Mouse (Mus musculus): ENCODE results near the gene Angptl2.
A peak's percentile ranks its signal among the peaks of the same experiment; 100 is the strongest.

Gene Angptl2

DNA sequence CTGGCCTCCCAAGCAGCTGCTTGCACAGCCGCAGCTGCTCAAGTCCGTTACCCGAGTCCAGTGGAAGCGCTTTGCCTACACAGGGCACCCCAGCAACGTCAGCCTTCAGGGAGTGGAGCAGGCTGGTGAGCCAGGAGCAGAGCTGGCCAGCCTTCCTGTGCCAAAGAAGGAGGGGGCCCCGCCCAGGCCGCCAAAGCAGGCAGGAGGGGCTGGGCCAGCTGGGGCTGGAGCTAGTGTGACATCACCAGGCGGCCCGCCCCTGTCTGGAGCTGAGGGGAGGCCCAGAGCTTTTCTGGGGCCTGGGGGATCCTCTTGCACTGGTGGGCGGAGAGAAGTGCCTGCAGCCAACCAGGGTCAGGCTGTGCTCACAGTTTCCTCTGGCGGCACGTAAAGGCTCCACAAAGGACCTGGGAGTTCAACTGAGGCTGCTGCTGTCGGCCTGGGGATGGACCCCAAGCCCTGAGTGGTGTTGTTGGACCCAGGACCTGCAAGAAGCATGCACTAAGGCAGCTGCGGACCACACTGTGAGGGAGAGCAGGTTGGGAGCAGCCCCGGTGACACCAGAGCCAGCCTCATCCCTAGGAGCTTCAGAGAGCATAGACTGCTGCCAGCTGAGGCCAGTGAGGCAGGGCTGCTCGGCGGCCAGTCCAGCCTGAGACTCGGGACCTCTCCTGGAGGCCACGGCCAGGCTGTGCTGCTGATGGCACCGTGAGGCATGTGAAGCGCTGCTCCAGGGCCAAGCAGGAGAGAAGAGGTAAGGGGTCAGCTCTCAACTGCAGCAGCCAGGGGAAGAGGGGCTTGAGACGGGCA lies at the start of gene Angptl2:
Angptl2 (plus strand) TSS at position 370 of the 810 bp plus-strand sequence.
- peak; percentile 94 for DNase-seq (ENCODE audit: low read depth, low spot score)

GRCm38 (mm10) chr2:33167060-33167459 lies 48.8 kb upstream of the Angptl2 start:
- no peak for DNase-seq (ENCODE audit: low read depth, low spot score)

- no peak for DNase-seq (ENCODE audit: low read depth, low spot score)
These were observed 46.4 kb upstream of the Angptl2 start for GRCm38 (mm10) chr2:33169445-33169844.

- DNase-seq (ENCODE audit: low read depth, low spot score): no peak
These were observed 44.9 kb upstream of the Angptl2 start for GRCm38 (mm10) chr2:33170777-33171565.

- DNase-seq (ENCODE audit: low read depth, low spot score): no peak
These were observed 42.7 kb upstream of the Angptl2 start for GRCm38 (mm10) chr2:33173126-33173525.

DNA sequence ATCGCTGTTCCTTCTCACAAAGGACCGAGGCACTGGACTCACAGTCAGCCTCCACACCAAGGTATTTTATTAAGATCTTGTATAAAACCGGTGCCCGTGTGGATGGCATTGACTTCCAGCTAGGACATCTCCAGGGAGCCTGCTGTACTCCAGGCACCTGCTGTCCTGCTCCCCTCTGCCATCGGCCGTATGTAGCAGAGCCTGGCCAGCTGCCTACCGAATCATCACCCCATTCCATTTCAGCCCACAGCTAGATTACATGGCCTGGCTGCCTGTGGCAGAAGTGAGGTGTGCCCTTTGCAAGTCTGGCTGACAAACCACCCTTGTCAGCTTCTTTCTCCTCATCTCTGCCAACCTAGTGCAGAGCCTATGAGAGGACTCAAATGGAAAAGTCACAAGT lies 42.2 kb upstream of the Angptl2 start:
- no peak for DNase-seq (ENCODE audit: low read depth, low spot score)

DNA sequence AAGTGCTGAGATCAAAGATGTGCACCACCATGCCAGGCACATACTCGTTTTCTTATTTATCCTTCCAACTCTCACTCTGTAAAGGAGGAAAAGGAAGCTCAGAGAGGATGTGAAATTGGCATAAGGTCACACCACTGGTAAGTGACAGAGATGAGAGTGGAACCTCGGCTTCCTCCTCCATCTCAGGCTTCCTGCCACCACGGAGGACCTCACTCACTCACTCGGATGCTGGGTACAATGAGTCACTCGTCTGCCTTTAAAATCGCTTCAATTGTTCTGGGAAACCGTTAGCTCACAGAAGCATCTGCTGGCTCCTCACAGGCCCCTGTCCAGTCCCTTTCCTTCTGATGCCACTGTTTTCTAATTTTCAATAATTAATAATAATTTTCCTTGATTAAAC lies 39.4 kb upstream of the Angptl2 start:
- no peak for DNase-seq (ENCODE audit: low read depth, low spot score)

GRCm38 (mm10) chr2:33176921-33177320 lies 38.9 kb upstream of the Angptl2 start:
- DNase-seq (ENCODE audit: low read depth, low spot score): no peak

DNA sequence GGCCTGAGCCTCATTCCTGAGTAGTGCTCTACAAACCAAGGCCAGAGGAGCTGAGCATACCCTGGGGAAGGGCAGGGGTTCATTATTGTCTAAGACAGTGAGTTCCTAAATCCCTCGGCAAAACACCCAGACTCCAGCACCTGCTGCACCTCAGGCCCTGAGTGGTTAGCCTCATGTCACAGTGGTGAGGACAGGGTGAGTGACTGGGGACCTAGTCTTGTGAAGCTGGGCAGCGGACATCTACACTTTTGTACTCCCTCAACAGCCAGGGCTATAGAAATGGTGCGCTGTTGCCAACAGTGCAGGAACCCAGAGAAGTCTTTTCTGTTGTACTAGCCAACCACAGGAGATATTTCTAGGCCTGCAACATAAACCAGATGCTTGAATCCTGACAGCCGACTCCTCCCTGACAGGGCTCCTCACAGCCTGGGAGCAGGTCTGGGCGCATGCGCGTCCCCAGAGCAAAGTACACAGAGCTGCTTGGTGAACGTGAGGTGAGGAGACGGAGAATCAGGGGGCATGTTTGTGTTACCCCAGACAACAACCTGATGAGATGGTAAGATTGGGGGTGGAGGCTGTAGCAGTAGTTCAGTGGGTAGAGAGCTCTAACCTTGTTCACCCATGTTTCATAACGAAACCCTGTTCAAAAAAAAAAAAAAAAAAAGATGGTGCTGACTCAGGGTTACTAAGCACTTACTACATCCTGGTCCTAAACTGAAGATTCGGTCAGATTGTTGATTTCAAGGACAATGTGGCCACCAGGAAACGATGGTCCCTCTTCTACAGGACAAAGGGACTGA lies 38.2 kb upstream of the Angptl2 start:
- DNase-seq (ENCODE audit: low read depth, low spot score): peak; percentile 33

GRCm38 (mm10) chr2:33178243-33178932 lies 37.5 kb upstream of the Angptl2 start:
- no peak for DNase-seq (ENCODE audit: low read depth, low spot score)

DNA sequence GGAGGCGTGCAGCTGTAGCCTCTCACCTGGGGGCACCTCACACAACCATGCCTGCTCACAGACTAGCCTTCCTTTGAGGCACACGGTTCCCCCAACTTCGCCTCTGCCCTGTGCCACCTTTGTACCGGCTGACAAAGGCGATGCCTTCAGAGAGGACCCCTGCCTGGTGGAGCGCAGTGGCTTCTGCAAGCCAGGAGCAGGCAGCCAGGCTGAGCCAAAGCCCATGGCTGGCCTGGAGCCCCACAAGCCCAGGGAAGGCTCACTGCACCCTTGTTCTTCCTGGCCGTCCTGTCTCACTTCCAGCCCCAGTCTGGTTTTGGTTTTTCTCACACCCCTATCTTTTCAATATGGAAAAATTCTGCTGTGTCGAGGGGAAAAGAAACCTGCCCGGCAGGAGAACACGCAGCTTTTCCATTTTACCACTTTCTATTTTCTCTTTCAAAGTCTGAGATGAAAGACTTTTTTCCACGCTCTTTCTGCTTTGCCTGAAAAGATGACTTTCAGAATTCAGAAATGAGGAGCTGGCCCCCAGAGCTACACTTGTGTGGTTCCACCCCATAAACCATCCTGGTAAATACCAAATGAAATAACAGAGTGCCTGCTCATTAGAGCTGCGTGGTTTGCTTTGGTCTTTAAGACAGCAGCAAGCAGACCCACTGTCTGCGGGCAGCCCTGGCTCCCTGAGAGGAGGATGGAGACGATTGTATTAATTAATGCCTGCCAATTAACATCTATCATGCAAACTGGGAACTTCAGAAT lies 36.5 kb upstream of the Angptl2 start:
- DNase-seq (ENCODE audit: low read depth, low spot score): no peak

DNA sequence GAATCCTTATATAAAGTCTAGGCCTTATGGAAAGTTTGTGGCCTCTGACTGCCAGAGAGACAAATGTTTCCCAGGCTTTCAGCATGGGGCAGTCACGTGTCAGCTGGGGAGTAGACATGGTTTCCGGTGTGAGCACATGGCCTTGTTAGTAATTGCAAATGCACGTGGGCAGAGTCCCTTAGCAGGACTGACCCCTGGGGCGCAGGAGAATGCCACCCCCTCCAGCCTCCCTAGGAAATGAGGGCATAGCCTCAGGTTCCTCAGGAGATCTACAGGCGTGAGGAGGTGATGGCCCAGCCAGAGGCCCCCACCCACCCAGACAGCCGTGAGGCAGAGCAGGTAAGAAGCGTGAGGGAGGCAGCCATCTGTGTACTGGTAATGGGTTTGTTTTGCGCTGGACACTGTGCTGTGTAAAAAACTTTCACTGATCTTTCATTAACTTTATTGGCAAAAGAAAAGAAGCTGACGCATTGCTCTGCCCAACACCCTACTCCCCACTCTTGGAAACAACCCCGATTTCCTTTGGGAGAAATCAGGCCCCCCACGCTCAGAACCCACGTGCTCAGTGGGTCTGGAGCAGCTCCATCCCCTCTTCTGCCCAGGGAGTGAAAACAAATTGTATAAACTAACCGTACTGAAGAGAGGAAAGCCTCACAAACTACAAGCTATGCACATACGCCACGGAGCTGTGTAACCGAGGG lies 35.8 kb upstream of the Angptl2 start:
- no peak for DNase-seq (ENCODE audit: low read depth, low spot score)

DNA sequence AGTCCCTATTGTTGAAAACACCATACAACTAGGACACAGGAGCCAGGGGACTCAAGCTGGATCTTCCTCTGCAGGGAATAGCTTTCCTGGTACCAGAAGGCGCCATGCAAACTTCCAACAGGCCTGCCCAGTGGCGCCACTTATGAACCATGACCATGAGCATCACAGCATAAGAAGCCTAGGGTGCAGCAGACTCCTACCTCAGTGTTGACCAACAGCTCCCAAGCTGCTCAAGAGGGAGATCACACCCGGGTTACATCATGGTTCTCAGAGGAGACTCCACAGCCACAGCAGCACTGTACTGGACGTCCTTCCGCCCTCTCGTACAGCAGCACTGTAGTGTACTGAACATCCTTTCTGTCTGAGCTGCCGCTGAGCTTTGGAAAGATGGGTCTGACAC lies 32.5 kb upstream of the Angptl2 start:
- no peak for DNase-seq (ENCODE audit: low read depth, low spot score)

- DNase-seq (ENCODE audit: low read depth, low spot score): no peak
These were observed 31.2 kb upstream of the Angptl2 start for GRCm38 (mm10) chr2:33184641-33185040.

GRCm38 (mm10) chr2:33185258-33185657 lies 30.6 kb upstream of the Angptl2 start:
- DNase-seq (ENCODE audit: low read depth, low spot score): peak; percentile 35

DNA sequence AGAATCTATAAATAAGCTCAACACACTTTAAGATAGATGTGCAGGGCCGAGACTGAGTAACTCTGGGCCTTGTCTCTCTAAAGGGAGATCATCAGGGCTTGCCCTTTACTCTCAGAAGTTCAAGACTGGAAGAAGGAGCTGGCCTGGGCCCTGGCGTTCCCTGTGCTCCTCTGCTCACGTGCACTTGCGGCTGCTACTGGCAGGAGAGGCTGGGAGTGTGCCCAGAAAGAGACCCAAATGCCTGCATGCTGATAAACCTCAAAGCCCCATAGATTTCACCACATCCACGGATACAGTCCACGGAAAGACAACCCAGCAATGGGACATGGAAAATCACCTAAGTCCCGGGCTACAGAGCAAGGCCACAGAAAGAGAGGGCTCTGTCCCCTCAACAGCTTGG lies 29.4 kb upstream of the Angptl2 start:
- DNase-seq (ENCODE audit: low read depth, low spot score): no peak

DNA sequence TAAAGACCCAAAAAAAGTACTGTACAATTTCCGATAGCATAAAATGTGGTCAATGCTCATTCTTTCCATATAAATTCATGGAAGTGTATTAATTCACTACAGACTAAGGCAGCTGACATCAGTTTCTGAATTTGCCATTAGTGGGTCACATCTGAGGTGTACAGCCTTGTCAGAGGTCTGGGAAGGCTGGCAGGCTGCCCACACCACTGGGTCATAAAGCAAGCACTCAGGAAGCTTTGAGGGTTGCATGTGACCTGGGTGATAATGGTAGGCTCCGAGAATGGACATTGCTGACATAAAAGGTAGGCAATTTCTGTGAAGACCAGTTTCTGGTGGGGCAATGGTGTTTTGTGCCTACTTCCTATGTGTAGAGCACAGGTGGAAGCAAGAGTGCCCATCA lies 28.0 kb upstream of the Angptl2 start:
- DNase-seq (ENCODE audit: low read depth, low spot score): no peak

GRCm38 (mm10) chr2:33188925-33189670 lies 26.8 kb upstream of the Angptl2 start:
- DNase-seq (ENCODE audit: low read depth, low spot score): no peak

- no peak for DNase-seq (ENCODE audit: low read depth, low spot score)
These were observed 25.9 kb upstream of the Angptl2 start for GRCm38 (mm10) chr2:33189976-33190375.
